Mouse (Mus musculus): ENCODE measurements around the gene Cog4.

- no peak for TF ChIP-seq EP300 (IDR thresholded peaks at IDR 0.05; ENCODE audit: insufficient read depth, low read depth, low read length)
- TF ChIP-seq CTCF (IDR thresholded peaks at IDR 0.05), result no peak
Observed at GRCm38 (mm10) chr8:110824861-110825260, 21.5 kb upstream of the Cog4 start.
